Mouse (Mus musculus): ENCODE results near the gene Gm10518.

DNA sequence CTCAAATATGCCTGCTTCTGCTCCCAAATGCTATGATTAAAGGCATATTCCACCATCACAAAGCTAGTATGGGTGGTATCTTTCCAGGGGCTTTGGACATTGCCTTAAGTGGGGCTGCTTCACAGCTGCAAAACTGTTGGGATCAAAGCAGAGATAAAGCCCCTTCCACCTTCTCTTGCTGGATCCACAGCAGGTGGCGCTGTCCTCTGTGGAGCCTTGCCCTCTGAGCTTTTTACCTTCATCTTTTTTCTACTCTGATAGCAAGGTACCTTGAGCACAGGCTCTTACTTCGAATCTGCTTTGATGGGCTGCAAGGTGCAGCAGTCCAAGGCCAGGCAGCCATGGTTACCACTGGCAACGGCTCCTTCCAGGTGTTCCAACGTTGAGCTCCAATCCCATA lies 50.2 kb downstream of the Gm10518 start:
- TF ChIP-seq CTCF (IDR thresholded peaks at IDR 0.05; ENCODE audit: borderline replicate concordance, extremely low read depth, insufficient read depth, insufficient read length) (peak; percentile 62), POLR2A (IDR thresholded peaks at IDR 0.05; ENCODE audit: borderline replicate concordance, extremely low read depth, insufficient read depth, insufficient read length, poor library complexity, severe bottlenecking) (no peak)

Data from brain, embryonic 14.5 days (tissue).